ENCODE assay signal across 12 mouse cellular contexts in genomic region chr2:26198488-26198887, GRCm38 (mm10). TPM values are rescaled to one million over a fixed set of nuclear protein-coding genes. Genes with fewer than 3 reads are reported as not detected.
DNase-seq lines count a peak whose midpoint lies in the region; ATAC-seq and TF ChIP-seq lines count a peak whose summit lies in the region.
"Had no signal": no experiment of that assay in that cellular context is flagged by ENCODE, and none has a peak within 500 bp of the region (broad histone marks: within the 10 kb centered on the region; RNA-seq: fewer than 3 reads in every experiment).

No protein-coding gene starts in this region.

- no peak overlapping the region for H3K9ac ChIP-seq in kidney, embryonic 16.5 days (replicated peaks; ENCODE audit: low read length)
- H3K9ac ChIP-seq in midbrain, embryonic 13.5 days (replicated peaks) = no peak overlapping the region
- H3K9ac ChIP-seq: liver, embryonic 15.5 days had no signal

- DNase-seq in kidney, postnatal 14 days = no peak
- DNase-seq in embryo, embryonic 11 days = peak; percentile 74
- peak; percentile 70 for DNase-seq in forelimb bud, embryonic 11.5 days (ENCODE audit: low read depth, low spot score)
- no peak for DNase-seq in layer of hippocampus, postnatal 10 days (ENCODE audit: low spot score in 2 of 2)
- DNase-seq in cerebellum, adult 2 months = no peak
- DNase-seq: adrenal gland, adult 8-10 months; cerebellum, adult 18-20 months; heart, postnatal 10 days; layer of hippocampus, adult 9-11 months had no signal

- no peaks in the 10 kb centered on the region for H3K9me3 ChIP-seq in kidney, embryonic 16.5 days (ENCODE audit: low read length)
- H3K9me3 ChIP-seq in midbrain, embryonic 13.5 days = no peaks in the 10 kb centered on the region
- H3K9me3 ChIP-seq: liver, embryonic 15.5 days had no signal

- WGBS in kidney, embryonic 16.5 days = 2% methylated on average over 10 of the region's 10 CpGs
- 0% methylated on average over 10 of the region's 10 CpGs for WGBS in midbrain, embryonic 13.5 days
- 48% methylated on average over 10 of the region's 10 CpGs for WGBS in cerebellum, adult 2 months

- no peak overlapping the region for H3K4me3 ChIP-seq in kidney, embryonic 16.5 days (ENCODE audit: low read length)
- 0 out of 2 replicates have a peak overlapping the region, but pooled peaks have one; percentile 0 for H3K4me3 ChIP-seq in midbrain, embryonic 13.5 days (replicated peaks)
- H3K4me3 ChIP-seq in cerebellum, adult 2 months (replicated peaks; ENCODE audit: insufficient read depth, low read depth, low read length) = no peak overlapping the region
- H3K4me3 ChIP-seq: liver, embryonic 15.5 days had no signal

- no peak for TF ChIP-seq POLR2A in cerebellum, adult 2 months (IDR thresholded peaks at IDR 0.05; ENCODE audit: borderline replicate concordance, insufficient read depth, low read length)

- H3K4me1 ChIP-seq in kidney, embryonic 16.5 days (ENCODE audit: insufficient read depth, low read length) = peaks cover 21% of the 10 kb centered on the region
- H3K4me1 ChIP-seq in midbrain, embryonic 13.5 days (replicated peaks) = peaks cover 42% of the 10 kb centered on the region
- H3K4me1 ChIP-seq in cerebellum, adult 2 months (ENCODE audit: control insufficient read depth, insufficient read depth, low read length) = no peaks in the 10 kb centered on the region
- H3K4me1 ChIP-seq: liver, embryonic 15.5 days had no signal

- H3K36me3 ChIP-seq in kidney, embryonic 16.5 days (ENCODE audit: insufficient read depth, low read length) = no peaks in the 10 kb centered on the region
- H3K36me3 ChIP-seq in midbrain, embryonic 13.5 days = no peaks in the 10 kb centered on the region
- H3K36me3 ChIP-seq: liver, embryonic 15.5 days had no signal

- ATAC-seq in kidney, embryonic 16.5 days (ENCODE audit: low FRiP score, low TSS enrichment) = peak; percentile 76
- ATAC-seq in midbrain, embryonic 13.5 days = no peak

- peak overlapping the region; percentile 25 for H3K4me2 ChIP-seq in kidney, embryonic 16.5 days (replicated peaks; ENCODE audit: low read depth, low read length)
- H3K4me2 ChIP-seq in midbrain, embryonic 13.5 days (replicated peaks) = peak overlapping the region; percentile 9; the same call in 1 of the 2 replicates
- H3K4me2 ChIP-seq: liver, embryonic 15.5 days had no signal

- H3K27ac ChIP-seq in kidney, embryonic 16.5 days (ENCODE audit: low read length) = no peak overlapping the region
- H3K27ac ChIP-seq in midbrain, embryonic 13.5 days = no peak overlapping the region
- H3K27ac ChIP-seq in cerebellum, adult 2 months (ENCODE audit: insufficient read depth, low read length) = no peak overlapping the region
- H3K27ac ChIP-seq: liver, embryonic 15.5 days had no signal

- H3K27me3 ChIP-seq in kidney, embryonic 16.5 days (ENCODE audit: insufficient read depth, low read length) = peaks cover 90% of the 10 kb centered on the region
- H3K27me3 ChIP-seq in midbrain, embryonic 13.5 days = peaks cover 97% of the 10 kb centered on the region
- H3K27me3 ChIP-seq in cerebellum, adult 2 months (ENCODE audit: control insufficient read depth, insufficient read depth, low read length) = no peaks in the 10 kb centered on the region

- no peak for TF ChIP-seq CTCF in cerebellum, adult 2 months (IDR thresholded peaks at IDR 0.05; ENCODE audit: borderline replicate concordance, insufficient read depth, low read depth, low read length)

RNA-seq across cellular contexts. Expression of gene Lhx3, which starts 9.6 kb away (rescaled TPM):
- polyA plus RNA-seq in kidney, embryonic 16.5 days (2015; fragmentation: Nextera tagmentation; extraction: Ambion mirVana) = 0.09 TPM in 1 of 2 replicates, not detected in the other
- polyA plus RNA-seq in midbrain, embryonic 13.5 days (2015; fragmentation: Nextera tagmentation; extraction: Ambion mirVana) = 0.17 TPM in 1 of 2 replicates, not detected in the other
- not detected for total RNA-seq in layer of hippocampus, postnatal 10 days (2021)
- polyA plus RNA-seq in cerebellum, adult 2 months (2012; rRNA removed) = 1.1 and 1.3 TPM in 2 replicates
- total RNA-seq: heart, postnatal 10 days had no signal
- polyA plus RNA-seq: liver, embryonic 15.5 days had no signal

RNA-seq across cellular contexts. Expression of gene Qsox2, which starts 38.8 kb away (rescaled TPM):
- polyA plus RNA-seq in kidney, embryonic 16.5 days (2015; fragmentation: Nextera tagmentation; extraction: Ambion mirVana) = 18.4 and 20.7 TPM in 2 replicates
- polyA plus RNA-seq in midbrain, embryonic 13.5 days (2015; fragmentation: Nextera tagmentation; extraction: Ambion mirVana) = 15.4 and 15.7 TPM in 2 replicates
- 10 to 100 TPM; 18.6 to 19.1 TPM for total RNA-seq in layer of hippocampus, postnatal 10 days (2021)
- polyA plus RNA-seq in cerebellum, adult 2 months (2012; rRNA removed) = 20.7 and 24.3 TPM in 2 replicates

Comparison
In these comparisons a context has a peak if more than half of its experiments do, and no peak if none do; other contexts are left out.
1. DNase-seq: peak in embryo, embryonic 11 days (single experiment) and forelimb bud, embryonic 11.5 days (single experiment); none in kidney, postnatal 14 days (single experiment), layer of hippocampus, postnatal 10 days (0 of 2) and cerebellum, adult 2 months (0 of 2).